Mouse (Mus musculus): ENCODE measurements at regions not wholly inside any gene's neighbourhood (a gene's known extent, or its start where the extent isn't known, plus 50 kb on each side); places are given as distances from the start of the nearest gene placed in this dataset.

- no peak for DNase-seq
These were observed 53.9 kb upstream of the Cdkn3 start for GRCm38 (mm10) chr14:46706462-46706861.

GRCm38 (mm10) chr14:46704316-46704751 is 56.0 kb upstream of the Cdkn3 start:
- no peak for DNase-seq

- peak in 1 of 2 experiments; percentile 7 for DNase-seq
These were observed 57.5 kb upstream of the Cdkn3 start for GRCm38 (mm10) chr14:46702669-46703435.

GRCm38 (mm10) chr14:46692571-46692970 is 67.8 kb upstream of the Cdkn3 start:
- no peak for DNase-seq

GRCm38 (mm10) chr14:46692067-46692466 is 68.3 kb upstream of the Cdkn3 start:
- DNase-seq = no peak

GRCm38 (mm10) chr14:46682728-46683127 is 77.6 kb upstream of the Cdkn3 start:
- no peak for DNase-seq

GRCm38 (mm10) chr14:46678935-46679334 is 81.4 kb upstream of the Cdkn3 start:
- no peak for DNase-seq

GRCm38 (mm10) chr14:46671482-46672225 is 88.7 kb upstream of the Cdkn3 start:
- DNase-seq = no peak

- no peak for DNase-seq
These were observed 89.3 kb upstream of the Cdkn3 start for GRCm38 (mm10) chr14:46671062-46671461.

GRCm38 (mm10) chr14:46670221-46671046 is 89.9 kb upstream of the Cdkn3 start:
- no peak for DNase-seq

GRCm38 (mm10) chr14:46668275-46668674 is 92.1 kb upstream of the Cdkn3 start:
- DNase-seq = no peak

- no peak for DNase-seq
These were observed 96.0 kb upstream of the Cdkn3 start for GRCm38 (mm10) chr14:46664305-46664704.

- DNase-seq = no peak
These were observed 96.8 kb upstream of the Cdkn3 start for GRCm38 (mm10) chr14:46663529-46663928.

GRCm38 (mm10) chr14:46661792-46662545 is 98.4 kb upstream of the Cdkn3 start:
- DNase-seq = no peak

GRCm38 (mm10) chr14:46661118-46661791 is 99.1 kb upstream of the Cdkn3 start:
- no peak for DNase-seq

GRCm38 (mm10) chr14:46659365-46659764 is 101.0 kb upstream of the Cdkn3 start:
- no peak for DNase-seq

- DNase-seq = no peak
These were observed 104.1 kb upstream of the Cdkn3 start for GRCm38 (mm10) chr14:46656249-46656648.

- no peak for DNase-seq
These were observed 112.9 kb upstream of the Cdkn3 start for GRCm38 (mm10) chr14:46647319-46647974.

GRCm38 (mm10) chr14:46646673-46647318 is 113.5 kb upstream of the Cdkn3 start:
- DNase-seq = no peak

- DNase-seq = no peak
These were observed 121.1 kb upstream of the Cdkn3 start for GRCm38 (mm10) chr14:46639116-46639826.
